Mouse (Mus musculus) kidney, adult 2 months (tissue): ENCODE measurements around the gene Rbks. TPM values are rescaled to one million over a fixed set of nuclear protein-coding genes. Genes with fewer than 3 reads are reported as not detected.

Experiments
- DNase-seq: peaks from one replicate; pipeline ENCODE4 v3.0.0; 2021
- H3K27ac ChIP-seq: fragments of 200-500 bp; 2 replicates; pipeline ENCODE4 v1.5.1; 2012; ENCODE audit warnings: low read depth, low read length, control low read depth, inconsistent platforms; ENCODE audit not compliant: insufficient read depth
- H3K27me3 ChIP-seq: fragments of 200-500 bp; replicated peaks from 2 replicates; pipeline ENCODE4 v1.6.1; 2012; ENCODE audit warnings: mild to moderate bottlenecking, moderate library complexity, low read length, inconsistent platforms; ENCODE audit not compliant: control insufficient read depth, insufficient read depth
- H3K36me3 ChIP-seq: fragments of 200-500 bp; 2 replicates; pipeline ENCODE4 v1.6.1; 2012; ENCODE audit warnings: mild to moderate bottlenecking, moderate library complexity, low read length, inconsistent platforms; ENCODE audit not compliant: control insufficient read depth, insufficient read depth
- H3K4me1 ChIP-seq: fragments of 200-500 bp; 2 replicates; pipeline ENCODE4 v1.6.1; 2011; ENCODE audit warnings: low read length; ENCODE audit not compliant: control insufficient read depth, insufficient read depth
- H3K4me3 ChIP-seq: fragments of 200-500 bp; 2 replicates; pipeline ENCODE4 v1.5.1; 2011; ENCODE audit warnings: mild to moderate bottlenecking, low read depth, low read length, control low read depth; ENCODE audit not compliant: insufficient read depth
- CTCF ChIP-seq: fragments of 200-500 bp; conservative IDR thresholded peaks from 2 replicates; pipeline ENCODE4 v1.5.1; 2011; ENCODE audit warnings: low read depth, mild to moderate bottlenecking, control low read depth, low read length, moderate library complexity, mixed read lengths; ENCODE audit not compliant: insufficient read depth, insufficient read length
- POLR2A ChIP-seq: fragments of 200-500 bp; IDR thresholded peaks from one replicate; pipeline ENCODE4 v1.6.1; 2011; ENCODE audit warnings: low read depth, low read length, control low read depth
- WGBS: fragments of 180-500 bp; shearing (Covaris S2); methylation state at CpG from one replicate; pipeline ENCODE4 v1.1.7; 2018; 5-methylcytosine and 5-hydroxymethylcytosine counted together
- polyA plus RNA-seq: library from polyadenylated mRNA; depleted of rRNA; stranded (reverse); fragments of >200 nt; gene quantifications from 2 replicates; pipeline ENCODE4 v1.2.3, GENCODE M21; 2012

Rbks gene
- polyA plus RNA-seq, 1 experiment = 16.4 TPM

DNA sequence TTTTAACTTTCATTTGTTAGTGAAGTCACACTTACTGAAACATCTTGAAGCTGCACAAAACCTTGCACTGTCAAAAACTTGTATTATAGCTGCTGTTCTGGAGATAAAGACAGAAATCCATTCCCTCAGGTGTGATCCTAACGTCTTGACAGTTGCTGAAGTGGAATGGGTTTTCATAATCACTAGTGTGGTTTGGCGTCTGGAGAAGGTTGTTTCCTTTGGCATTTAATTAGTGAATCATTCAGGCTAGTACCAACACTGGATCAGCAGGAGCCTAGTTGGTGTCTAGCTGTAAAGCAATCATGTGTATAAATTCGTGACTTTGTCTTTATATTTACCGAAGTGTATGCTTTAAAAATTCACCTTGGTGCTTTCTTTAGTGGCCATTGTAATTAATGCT lies 1.5 kb upstream of the Rbks start:
- WGBS = 21% methylated on average over 4 of the region's 4 CpGs
- peaks cover 1% of the 10 kb centered on the region; the same call in 1 of the 2 replicates for H3K36me3 ChIP-seq
- H3K4me3 ChIP-seq = no peak overlapping the region
- H3K4me1 ChIP-seq = peaks cover 3% of the 10 kb centered on the region; the same call in 1 of the 2 replicates
- TF ChIP-seq POLR2A = no peak
- TF ChIP-seq CTCF = no peak
- no peaks in the 10 kb centered on the region for H3K27me3 ChIP-seq
- peak overlapping the region; percentile 63; the same call in 1 of the 2 replicates for H3K27ac ChIP-seq
- peak; percentile 24 for DNase-seq

- no peaks in the 10 kb centered on the region; the same call in 1 of the 2 replicates for H3K36me3 ChIP-seq
- peak overlapping the region; percentile 83 for H3K4me3 ChIP-seq
- peak overlapping the region; percentile 96 for H3K27ac ChIP-seq
- WGBS = 2% methylated on average over 16 of the region's 16 CpGs
- peak; percentile 92 for DNase-seq
- TF ChIP-seq POLR2A (no peak), CTCF (no peak)
- H3K4me1 ChIP-seq = peaks cover 3% of the 10 kb centered on the region; the same call in 1 of the 2 replicates
- no peaks in the 10 kb centered on the region for H3K27me3 ChIP-seq
These were observed 885 bp upstream of the Rbks start for GRCm38 (mm10) chr5:31698297-31698726.

- Histone ChIP-seq H3K36me3 (no peaks in the 10 kb centered on the region; the same call in 1 of the 2 replicates), H3K27me3 (no peaks in the 10 kb centered on the region), H3K4me3 (peak within 1 kb of the TSS; percentile 83), H3K27ac (peak within 1 kb of the TSS; percentile 96), H3K4me1 (peaks cover 3% of the 10 kb centered on the region; the same call in 1 of the 2 replicates)
- no peak for TF ChIP-seq CTCF
- TF ChIP-seq POLR2A = peak; percentile 26
- under 1% methylated on average over 71 of the region's 71 CpGs for WGBS
- DNase-seq = peak; percentile 96
These were observed 343 bp upstream of the Rbks start, which contains the start of gene Babam2 for GRCm38 (mm10) chr5:31697644-31698296. Gene Babam2 (plus strand): TSS chr5:31697684.

- no peaks in the 10 kb centered on the region for H3K27me3 ChIP-seq
- no peak overlapping the region for H3K4me3 ChIP-seq
- TF ChIP-seq POLR2A (no peak), CTCF (no peak)
- no peak overlapping the region for H3K27ac ChIP-seq
- no peak for DNase-seq
- 0 out of 2 replicates have a peak, but pooled peaks cover 3% of the 10 kb centered on the region for H3K4me1 ChIP-seq
- H3K36me3 ChIP-seq = no peaks in the 10 kb centered on the region
These were observed 4.2 kb downstream of the Rbks start for GRCm38 (mm10) chr5:31693191-31693590.

DNA sequence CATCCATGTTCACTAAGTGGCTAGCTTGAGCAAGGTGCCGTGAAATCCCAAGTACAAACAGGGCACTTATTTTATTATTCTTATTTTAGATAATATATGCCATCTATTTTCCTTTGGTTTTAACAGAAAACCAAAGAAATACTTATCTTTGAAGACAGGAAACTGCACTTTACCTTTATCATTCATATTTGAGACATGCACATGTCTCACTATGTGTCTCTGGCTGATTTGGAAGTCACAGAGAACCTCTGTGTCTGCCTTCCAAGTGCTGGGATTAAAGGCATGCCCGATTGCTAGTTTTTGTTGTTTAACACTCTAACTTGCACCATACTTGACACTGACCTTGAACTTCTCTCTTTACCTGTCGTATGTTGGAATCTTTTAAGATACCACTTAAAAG lies 9.5 kb downstream of the Rbks start:
- TF ChIP-seq CTCF = no peak
- no peak for TF ChIP-seq POLR2A
- WGBS = 91% methylated on average over 3 of the region's 3 CpGs
- Histone ChIP-seq H3K4me1 (no peaks in the 10 kb centered on the region), H3K27me3 (no peaks in the 10 kb centered on the region), H3K27ac (no peak overlapping the region), H3K36me3 (no peaks in the 10 kb centered on the region), H3K4me3 (no peak overlapping the region)
- DNase-seq = no peak

DNA sequence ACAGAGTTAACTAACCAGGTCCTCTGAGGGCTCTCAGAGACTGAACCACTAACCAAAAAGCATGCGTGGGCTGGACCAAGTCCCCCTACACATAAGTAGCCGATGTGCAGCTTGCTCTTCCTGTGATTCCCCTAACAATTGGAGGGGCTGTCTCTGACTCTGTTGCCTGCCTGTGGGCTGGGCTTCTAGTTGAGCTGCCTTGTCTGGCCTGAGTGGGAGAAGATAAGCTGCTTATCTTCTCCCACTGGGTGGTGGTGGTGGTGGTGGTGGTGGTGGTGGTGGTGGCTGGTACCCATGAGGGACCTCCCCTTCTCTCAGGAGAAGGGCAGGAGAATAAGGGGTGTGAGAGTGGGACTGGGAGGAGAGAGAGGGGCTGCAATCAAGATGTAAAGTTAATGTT lies 11.4 kb downstream of the Rbks start:
- no peak for DNase-seq
- 63% methylated on average over 2 of the region's 2 CpGs for WGBS
- no peaks in the 10 kb centered on the region for H3K36me3 ChIP-seq
- no peaks in the 10 kb centered on the region for H3K27me3 ChIP-seq
- H3K4me3 ChIP-seq = no peak overlapping the region
- no peak for TF ChIP-seq CTCF
- TF ChIP-seq POLR2A = no peak
- H3K4me1 ChIP-seq = no peaks in the 10 kb centered on the region
- H3K27ac ChIP-seq = no peak overlapping the region

GRCm38 (mm10) chr5:31682305-31682704 lies 15.1 kb downstream of the Rbks start:
- Histone ChIP-seq H3K4me3 (no peak overlapping the region), H3K27ac (no peak overlapping the region), H3K27me3 (no peaks in the 10 kb centered on the region), H3K36me3 (no peaks in the 10 kb centered on the region), H3K4me1 (no peaks in the 10 kb centered on the region)
- DNase-seq = no peak
- WGBS = 89% methylated on average over 1 of the region's 1 CpGs
- TF ChIP-seq POLR2A (no peak), CTCF (no peak)

DNA sequence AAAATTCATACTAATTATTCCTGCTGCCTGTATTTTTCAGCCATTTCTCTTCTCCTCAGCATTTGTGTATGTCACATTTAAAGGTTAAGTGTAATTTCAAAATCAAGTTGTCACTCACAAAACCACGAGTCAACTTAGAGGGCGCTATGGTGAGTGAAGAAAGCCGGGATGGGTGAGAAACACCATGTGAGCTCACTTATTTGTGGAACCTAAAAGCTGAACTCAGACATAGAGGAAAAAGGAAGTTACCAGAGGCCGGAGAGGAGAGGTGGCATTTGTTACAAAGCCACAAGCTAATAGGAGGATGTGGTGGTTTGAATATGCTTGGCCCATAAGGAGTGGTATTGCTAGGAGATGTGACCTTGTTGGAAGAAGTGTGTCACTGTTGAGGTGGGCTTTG lies 17.2 kb downstream of the Rbks start:
- H3K4me3 ChIP-seq = no peak overlapping the region
- H3K4me1 ChIP-seq = no peaks in the 10 kb centered on the region
- DNase-seq = no peak

More for the DNA sequence above, 17.2 kb downstream of the Rbks start:
- no peaks in the 10 kb centered on the region for H3K27me3 ChIP-seq
- no peak overlapping the region for H3K27ac ChIP-seq
- 85% methylated on average over 4 of the region's 4 CpGs for WGBS
- H3K36me3 ChIP-seq = no peaks in the 10 kb centered on the region
- no peak for TF ChIP-seq CTCF
- TF ChIP-seq POLR2A = no peak
